Mouse (Mus musculus) G1E (cell line): ENCODE results near the gene Cd101.

ENCODE experiments used
- CTCF ChIP-seq: IDR thresholded peaks from 2 replicates; pipeline ENCODE4 v1.5.1; 2012; ENCODE audit warnings: low read depth, low read length, inconsistent platforms, mixed read lengths
- GATA1 ChIP-seq: IDR thresholded peaks from 2 replicates; pipeline ENCODE4 v1.6.1; 2012; ENCODE audit warnings: borderline replicate concordance, low read length, inconsistent platforms, mixed read lengths

DNA sequence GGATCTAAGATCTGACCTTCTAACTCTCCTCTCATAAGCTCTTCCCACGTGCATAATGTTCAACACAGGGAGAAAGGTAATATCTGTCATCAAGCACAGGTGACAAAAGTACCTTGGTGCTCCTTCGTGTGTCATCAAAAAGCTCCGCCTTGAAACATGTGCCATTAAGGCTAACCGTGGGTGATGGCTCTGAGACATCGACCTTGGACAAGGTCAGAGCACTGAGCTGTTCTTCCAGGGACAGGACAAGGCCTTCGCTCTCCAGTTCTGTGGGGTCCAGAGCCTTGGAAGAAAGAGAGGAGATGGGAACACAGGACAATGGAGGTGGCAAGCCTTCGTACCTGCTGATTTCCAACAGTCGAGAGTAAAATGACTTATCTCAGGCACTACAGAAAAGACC, 82.1 kb downstream of the Cd101 start:
- no peak for TF ChIP-seq GATA1
- TF ChIP-seq CTCF = no peak
